Mouse (Mus musculus) midbrain, embryonic 12.5 days (tissue): ENCODE data around the gene Lrwd1. TPM values are rescaled to one million over a fixed set of nuclear protein-coding genes. Genes with fewer than 3 reads are reported as not detected.
A peak's percentile ranks its signal among the peaks of the same experiment; 100 is the strongest.

ENCODE experiments used
- ATAC-seq: fragments of 200-750 bp; cut with Nextera tagmentation; 2 replicates; pipeline ENCODE4 v1.8.0; 2017; ENCODE audit warnings: low read depth, moderate TSS enrichment, moderate library complexity; ENCODE audit not compliant: low FRiP score
- H3K27ac ChIP-seq: fragments of 300-500 bp; sonication (generic); replicated peaks from 2 replicates; pipeline ENCODE4 v1.5.1; 2016; ENCODE audit warnings: mild to moderate bottlenecking
- H3K27me3 ChIP-seq: fragments of 300-500 bp; sonication (generic); 2 replicates; pipeline ENCODE4 v1.6.1; 2016; ENCODE audit warnings: mild to moderate bottlenecking
- H3K36me3 ChIP-seq: fragments of 300-500 bp; sonication (generic); 2 replicates; pipeline ENCODE4 v1.6.1; 2016
- H3K4me1 ChIP-seq: fragments of 300-500 bp; sonication (generic); 2 replicates; pipeline ENCODE4 v1.6.1; 2016
- H3K4me2 ChIP-seq: fragments of 300-500 bp; sonication (generic); replicated peaks from 2 replicates; pipeline ENCODE4 v1.6.1; 2016; ENCODE audit warnings: mild to moderate bottlenecking, moderate library complexity
- H3K4me3 ChIP-seq: fragments of 300-500 bp; sonication (generic); 2 replicates; pipeline ENCODE4 v1.5.1; 2016; ENCODE audit warnings: mild to moderate bottlenecking
- H3K9ac ChIP-seq: fragments of 300-500 bp; sonication (generic); replicated peaks from 2 replicates; pipeline ENCODE4 v1.6.1; 2016; ENCODE audit warnings: mild to moderate bottlenecking, moderate library complexity
- H3K9me3 ChIP-seq: fragments of 300-500 bp; sonication (generic); 2 replicates; pipeline ENCODE4 v1.6.1; 2016; ENCODE audit warnings: mild to moderate bottlenecking
- WGBS: fragments of 180-500 bp; shearing (Covaris S2); methylation state at CpG from one replicate; pipeline ENCODE4 v1.1.7; 2016; 5-methylcytosine and 5-hydroxymethylcytosine counted together
- polyA plus RNA-seq: library from polyadenylated mRNA; unstranded; fragments of >200 nt; fragmentation: Nextera tagmentation; extraction: Ambion mirVana; gene quantifications from 2 replicates; pipeline ENCODE4 v1.2.1, GENCODE M21; 2016

The Lrwd1 gene
- 40.0 and 41.4 TPM in 2 replicates for polyA plus RNA-seq

DNA sequence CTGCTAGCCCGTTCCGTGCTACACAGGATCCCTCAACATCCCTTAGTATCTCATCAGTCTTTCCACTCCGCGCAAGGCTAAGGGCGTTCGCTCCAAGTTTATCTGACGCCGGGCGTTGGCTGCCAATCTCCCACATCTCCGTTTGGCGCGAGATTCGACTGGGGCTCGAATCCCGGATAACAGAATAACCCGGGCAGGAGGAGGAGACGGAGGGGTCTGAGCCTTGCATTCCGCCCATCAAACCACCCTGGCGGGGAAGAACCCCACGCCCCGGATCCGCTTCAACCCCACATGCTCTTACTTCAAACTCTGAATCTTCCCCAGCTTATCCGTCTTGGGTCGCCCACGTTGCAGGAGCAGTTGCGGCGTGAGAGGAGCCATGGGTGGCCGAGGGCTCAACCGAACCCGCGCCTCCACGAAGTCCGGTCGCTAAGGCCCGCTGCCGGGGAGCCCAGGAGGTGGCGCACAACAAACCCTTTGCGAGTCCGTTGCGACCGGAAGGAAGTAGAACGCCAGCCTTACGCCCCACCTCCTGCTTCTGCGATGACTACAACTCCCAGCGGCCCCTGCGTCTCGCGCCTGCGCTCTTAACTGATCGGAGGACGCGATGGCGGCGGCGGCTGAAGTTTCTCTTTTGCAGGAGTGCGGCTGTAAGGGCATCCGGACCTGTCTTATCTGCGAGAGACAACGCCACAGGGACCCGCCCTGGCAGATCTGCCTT lies at the start of gene Lrwd1, which contains the start of gene Alkbh4:
Gene Lrwd1, minus strand, starts transcription at position 504 of the 721 bp plus-strand sequence.
Gene Alkbh4, plus strand, starts transcription at position 576 of the 721 bp plus-strand sequence.
- H3K36me3 ChIP-seq: peaks cover 46% of the 10 kb centered on the region
- 1% methylated on average over 60 of the region's 60 CpGs for WGBS
- peak within 1 kb of the TSS; percentile 78 for H3K9ac ChIP-seq
- H3K27me3 ChIP-seq: no peaks in the 10 kb centered on the region
- peak; percentile 89 for ATAC-seq
- H3K9me3 ChIP-seq: no peaks in the 10 kb centered on the region
- 0 out of 2 replicates have a peak within 1 kb of the TSS, but pooled peaks have one; percentile 17 for H3K27ac ChIP-seq
- peaks cover 24% of the 10 kb centered on the region for H3K4me1 ChIP-seq
- H3K4me3 ChIP-seq: peak within 1 kb of the TSS; percentile 74
- H3K4me2 ChIP-seq: peak within 1 kb of the TSS; percentile 91

GRCm38 (mm10) chr5:136183766-136184165 lies 47.9 kb upstream of the Lrwd1 start:
- Histone ChIP-seq H3K4me1 (no peaks in the 10 kb centered on the region), H3K4me3 (no peak overlapping the region), H3K27ac (no peak overlapping the region), H3K36me3 (peaks cover 87% of the 10 kb centered on the region), H3K4me2 (no peak overlapping the region), H3K9ac (no peak overlapping the region), H3K9me3 (no peaks in the 10 kb centered on the region), H3K27me3 (no peaks in the 10 kb centered on the region)
- 96% methylated on average over 7 of the region's 7 CpGs for WGBS
- no peak for ATAC-seq

- H3K4me2 ChIP-seq: no peak overlapping the region
- ATAC-seq: no peak
- WGBS: 96% methylated on average over 4 of the region's 4 CpGs
- H3K9ac ChIP-seq: no peak overlapping the region
- H3K4me1 ChIP-seq: no peaks in the 10 kb centered on the region
- no peak overlapping the region for H3K27ac ChIP-seq
- peaks cover 87% of the 10 kb centered on the region for H3K36me3 ChIP-seq
- no peaks in the 10 kb centered on the region for H3K27me3 ChIP-seq
- H3K4me3 ChIP-seq: no peak overlapping the region
- no peaks in the 10 kb centered on the region for H3K9me3 ChIP-seq
Observed at GRCm38 (mm10) chr5:136182830-136183229, 47.0 kb upstream of the Lrwd1 start.

GRCm38 (mm10) chr5:136182049-136182448 lies 46.2 kb upstream of the Lrwd1 start:
- WGBS: 91% methylated on average over 6 of the region's 6 CpGs
- Histone ChIP-seq H3K27ac (no peak overlapping the region), H3K4me3 (no peak overlapping the region), H3K9me3 (no peaks in the 10 kb centered on the region), H3K4me2 (no peak overlapping the region), H3K36me3 (peaks cover 90% of the 10 kb centered on the region), H3K4me1 (no peaks in the 10 kb centered on the region), H3K27me3 (no peaks in the 10 kb centered on the region), H3K9ac (no peak overlapping the region)
- no peak for ATAC-seq

DNA sequence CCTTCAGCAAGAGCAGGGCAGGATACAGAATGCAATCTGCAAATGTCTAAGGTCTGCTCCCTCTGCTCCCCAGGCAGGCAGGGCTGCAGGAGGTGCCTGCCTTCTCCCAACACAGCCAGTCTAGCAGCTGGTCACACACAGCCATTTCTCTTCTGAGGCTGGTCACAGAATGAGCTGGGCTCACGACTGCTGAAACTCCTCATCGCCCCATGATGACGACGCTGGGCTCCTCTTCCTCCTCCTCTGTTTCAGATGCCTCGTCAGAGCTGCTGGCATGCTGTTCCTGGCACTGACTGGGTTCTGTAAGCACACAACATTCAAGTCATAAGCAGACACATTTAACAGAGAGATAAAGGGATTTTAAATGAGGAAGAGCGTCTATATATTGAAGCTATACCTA lies 45.3 kb upstream of the Lrwd1 start:
- Histone ChIP-seq H3K4me3 (no peak overlapping the region), H3K27ac (no peak overlapping the region), H3K4me1 (no peaks in the 10 kb centered on the region), H3K27me3 (no peaks in the 10 kb centered on the region), H3K4me2 (no peak overlapping the region), H3K36me3 (peaks cover 83% of the 10 kb centered on the region), H3K9ac (no peak overlapping the region), H3K9me3 (no peaks in the 10 kb centered on the region)
- ATAC-seq: no peak
- WGBS: 90% methylated on average over 6 of the region's 6 CpGs

DNA sequence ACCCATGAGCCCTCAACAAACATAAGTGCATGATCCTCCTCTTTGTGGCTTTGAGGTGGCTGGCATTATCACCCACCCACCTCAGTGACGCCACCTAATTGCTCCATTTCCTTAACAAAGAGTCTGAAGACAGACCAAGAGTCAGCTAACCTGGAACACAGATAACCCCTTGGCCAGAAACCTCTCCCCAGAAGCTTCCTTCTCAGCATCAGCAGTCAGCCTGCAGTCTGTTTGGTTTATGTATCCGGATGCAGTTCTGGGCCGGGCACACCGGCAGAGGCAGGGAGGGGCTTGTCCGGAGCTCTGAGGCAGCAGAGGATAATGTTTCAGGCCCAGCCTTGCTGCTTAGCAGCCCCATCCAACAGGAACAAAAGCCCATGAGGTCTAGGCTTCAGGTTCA lies 43.7 kb upstream of the Lrwd1 start:
- peaks cover 68% of the 10 kb centered on the region for H3K36me3 ChIP-seq
- 84% methylated on average over 5 of the region's 5 CpGs for WGBS
- no peak for ATAC-seq

GRCm38 (mm10) chr5:136173606-136174463 lies 38.0 kb upstream of the Lrwd1 start:
- no peak overlapping the region for H3K4me3 ChIP-seq
- H3K36me3 ChIP-seq: peaks cover 18% of the 10 kb centered on the region
- H3K4me1 ChIP-seq: peaks cover 16% of the 10 kb centered on the region
- no peak overlapping the region for H3K9ac ChIP-seq
- H3K27me3 ChIP-seq: peaks cover 13% of the 10 kb centered on the region
- ATAC-seq: no peak
- H3K4me2 ChIP-seq: no peak overlapping the region
- no peak overlapping the region for H3K27ac ChIP-seq
- H3K9me3 ChIP-seq: no peaks in the 10 kb centered on the region
- WGBS: 60% methylated on average over 9 of the region's 9 CpGs

More for the DNA sequence above, 43.7 kb upstream of the Lrwd1 start:
- H3K4me3 ChIP-seq: no peak overlapping the region
- H3K4me2 ChIP-seq: no peak overlapping the region
- H3K4me1 ChIP-seq: no peaks in the 10 kb centered on the region
- no peak overlapping the region for H3K9ac ChIP-seq
- H3K27me3 ChIP-seq: no peaks in the 10 kb centered on the region
- H3K9me3 ChIP-seq: no peaks in the 10 kb centered on the region
- no peak overlapping the region for H3K27ac ChIP-seq

GRCm38 (mm10) chr5:136172939-136173338 lies 37.1 kb upstream of the Lrwd1 start:
- Histone ChIP-seq H3K36me3 (peaks cover 13% of the 10 kb centered on the region), H3K27ac (no peak overlapping the region), H3K9me3 (no peaks in the 10 kb centered on the region), H3K4me1 (peaks cover 16% of the 10 kb centered on the region), H3K4me3 (no peak overlapping the region), H3K4me2 (no peak overlapping the region), H3K27me3 (peaks cover 13% of the 10 kb centered on the region), H3K9ac (no peak overlapping the region)
- no peak for ATAC-seq
- 83% methylated on average over 9 of the region's 9 CpGs for WGBS

GRCm38 (mm10) chr5:136171363-136172341 lies 35.8 kb upstream of the Lrwd1 start:
- ATAC-seq: no peak
- 36% methylated on average over 17 of the region's 17 CpGs for WGBS
- no peaks in the 10 kb centered on the region for H3K9me3 ChIP-seq
- peak overlapping the region; percentile 81 for H3K9ac ChIP-seq
- H3K27ac ChIP-seq: no peak overlapping the region
- H3K4me1 ChIP-seq: peaks cover 16% of the 10 kb centered on the region
- peaks cover 8% of the 10 kb centered on the region; the same call in 1 of the 2 replicates for H3K36me3 ChIP-seq
- H3K4me2 ChIP-seq: peak overlapping the region; percentile 88
- peak overlapping the region; percentile 61 for H3K4me3 ChIP-seq
- H3K27me3 ChIP-seq: peaks cover 13% of the 10 kb centered on the region

GRCm38 (mm10) chr5:136170512-136171362 lies 34.9 kb upstream of the Lrwd1 start, which contains the start of gene Orai2:
Gene Orai2 (minus strand): TSS chr5:136170713.
- Histone ChIP-seq H3K4me1 (peaks cover 16% of the 10 kb centered on the region), H3K9ac (peak within 1 kb of the TSS; percentile 81), H3K36me3 (peaks cover 8% of the 10 kb centered on the region; the same call in 1 of the 2 replicates), H3K27me3 (peaks cover 13% of the 10 kb centered on the region), H3K27ac (peak within 1 kb of the TSS; percentile 69), H3K4me3 (peak within 1 kb of the TSS; percentile 61), H3K4me2 (peak within 1 kb of the TSS; percentile 88), H3K9me3 (no peaks in the 10 kb centered on the region)
- peak; percentile 93 for ATAC-seq
- 7% methylated on average over 49 of the region's 49 CpGs for WGBS
